Mouse (Mus musculus): Measurements from ENCODE around the gene Sh2d6.
"Not testable (repeated sequence)": the region's sequence is repeated elsewhere in the genome, so short reads cannot be mapped to it uniquely, and the experiment has no call there.

Gene Sh2d6

DNA sequence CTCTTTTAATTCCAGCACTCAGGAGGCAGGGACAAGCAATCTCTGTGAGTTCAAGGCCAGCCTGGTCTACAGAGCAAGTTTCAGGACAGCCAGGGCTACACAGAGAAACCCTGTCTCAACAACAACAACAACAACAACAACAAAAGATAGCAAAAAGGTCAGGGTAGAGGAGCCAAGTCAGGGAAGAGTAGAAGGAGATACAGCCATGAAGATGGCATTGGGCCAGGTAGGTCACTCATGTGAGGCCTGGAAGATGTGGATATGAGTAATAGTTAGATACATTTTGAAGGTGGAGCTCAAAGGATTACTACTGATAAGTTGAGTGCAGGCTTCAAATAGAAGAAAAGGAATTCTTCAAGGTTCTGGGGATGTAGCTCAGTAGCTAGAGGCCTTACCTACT is 18.2 kb downstream of the Sh2d6 start:
- no peak for DNase-seq (ENCODE audit: low spot score)

DNA sequence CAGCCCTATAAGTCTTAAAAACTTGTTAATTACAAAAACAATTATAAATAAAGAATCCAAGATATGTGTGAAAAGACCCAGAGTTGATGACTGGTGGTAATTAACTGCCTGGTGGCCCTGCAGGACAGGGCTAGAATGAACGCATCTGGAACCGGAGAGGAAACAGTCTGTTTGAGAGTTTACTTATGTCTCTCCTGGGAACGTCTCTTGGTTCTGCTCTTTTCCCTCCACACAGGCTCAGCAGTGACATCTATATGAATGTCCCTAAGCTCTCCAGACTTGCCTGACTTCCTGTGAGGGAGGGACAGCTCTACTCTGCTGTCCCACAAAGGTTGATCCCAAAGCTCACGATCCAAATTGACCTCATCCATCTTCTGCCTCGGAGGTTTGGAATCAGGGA is 22.6 kb downstream of the Sh2d6 start:
- DNase-seq (ENCODE audit: low spot score) = no peak

- DNase-seq (ENCODE audit: low spot score) = no peak
These were observed 28.6 kb downstream of the Sh2d6 start for GRCm38 (mm10) chr6:72492892-72493291.

DNA sequence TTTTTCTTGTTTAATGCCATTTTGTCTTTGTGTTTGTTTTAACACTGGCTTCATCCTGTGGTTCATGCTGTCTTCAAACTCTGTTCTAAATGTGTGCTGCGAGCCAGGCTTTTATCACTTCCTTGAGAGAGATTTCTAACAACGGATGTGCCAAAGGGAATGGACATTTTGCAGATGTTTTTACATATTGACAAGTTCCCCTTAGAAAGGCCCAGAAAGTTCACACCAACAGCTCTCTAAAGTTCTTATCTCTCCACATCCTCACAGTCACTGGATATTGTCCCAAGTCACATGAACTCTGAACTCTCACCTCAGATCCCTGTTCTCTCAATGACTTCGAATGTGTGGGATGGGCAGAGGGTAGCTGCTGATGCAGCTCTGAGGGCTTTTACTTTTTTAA is 30.4 kb downstream of the Sh2d6 start:
- DNase-seq (ENCODE audit: low spot score) = no peak

DNA sequence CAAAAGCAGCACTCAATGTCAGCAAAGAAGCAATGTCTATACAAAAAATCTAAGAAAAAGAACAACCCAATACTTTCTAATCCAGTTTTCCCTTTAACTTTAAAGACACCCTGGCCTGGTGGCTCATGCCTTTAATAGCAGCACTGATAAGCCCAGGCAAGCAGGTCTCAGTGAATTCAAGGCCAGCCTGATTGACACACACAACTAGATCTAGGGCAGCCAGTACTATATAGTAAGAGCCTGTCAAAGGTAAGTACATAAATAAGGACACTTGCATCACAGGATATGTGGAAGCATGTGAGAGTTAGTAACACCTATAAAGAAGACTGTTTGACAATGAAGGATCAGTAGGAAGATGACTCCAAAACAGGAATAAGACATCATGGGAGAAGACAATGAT is 32.0 kb downstream of the Sh2d6 start:
- no peak for DNase-seq (ENCODE audit: low spot score)

- peak; percentile 74 for DNase-seq (ENCODE audit: low spot score)
These were observed 32.7 kb downstream of the Sh2d6 start for GRCm38 (mm10) chr6:72488850-72489249.

- no peak for DNase-seq (ENCODE audit: low spot score)
These were observed 34.2 kb downstream of the Sh2d6 start for GRCm38 (mm10) chr6:72487282-72487681.

DNA sequence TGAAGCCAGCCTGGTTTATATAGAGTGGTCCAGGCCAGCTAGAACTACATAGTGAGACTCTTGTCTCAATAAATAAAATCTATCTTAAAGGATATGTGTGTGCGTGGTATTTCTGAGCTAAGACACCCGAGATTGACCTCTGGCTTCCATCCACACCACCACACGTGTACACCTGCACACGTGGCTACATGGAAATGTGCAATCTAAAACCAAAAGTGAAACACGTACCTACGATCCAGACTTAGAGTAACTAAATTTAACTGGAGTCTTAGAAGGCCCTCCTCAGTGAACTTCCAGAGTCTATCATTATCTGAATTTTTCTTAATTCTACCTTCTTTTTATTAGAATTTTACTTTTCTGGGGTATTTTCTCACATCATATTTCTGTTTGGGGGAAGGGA is 35.2 kb downstream of the Sh2d6 start:
- DNase-seq (ENCODE audit: low spot score) = no peak

DNA sequence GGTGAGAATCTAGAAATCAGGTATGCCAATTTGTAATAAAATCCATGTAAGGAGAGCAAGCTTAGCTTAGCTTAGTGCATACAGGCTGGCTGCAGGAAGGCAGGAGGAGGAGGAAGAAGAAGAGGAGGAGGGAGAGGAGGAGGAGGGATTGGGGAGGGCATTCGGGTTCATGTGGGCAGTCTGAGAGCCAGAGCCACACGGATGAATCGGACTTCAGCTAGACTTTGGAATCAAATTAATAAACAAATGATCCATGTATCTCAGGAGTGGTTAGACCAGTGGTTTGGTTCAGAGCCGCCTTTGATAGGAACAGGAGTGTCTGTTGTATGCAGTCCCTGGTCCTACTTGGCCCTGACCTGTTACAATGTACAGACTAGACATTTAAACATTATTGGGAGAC is 36.6 kb downstream of the Sh2d6 start:
- no peak for DNase-seq (ENCODE audit: low spot score)

DNA sequence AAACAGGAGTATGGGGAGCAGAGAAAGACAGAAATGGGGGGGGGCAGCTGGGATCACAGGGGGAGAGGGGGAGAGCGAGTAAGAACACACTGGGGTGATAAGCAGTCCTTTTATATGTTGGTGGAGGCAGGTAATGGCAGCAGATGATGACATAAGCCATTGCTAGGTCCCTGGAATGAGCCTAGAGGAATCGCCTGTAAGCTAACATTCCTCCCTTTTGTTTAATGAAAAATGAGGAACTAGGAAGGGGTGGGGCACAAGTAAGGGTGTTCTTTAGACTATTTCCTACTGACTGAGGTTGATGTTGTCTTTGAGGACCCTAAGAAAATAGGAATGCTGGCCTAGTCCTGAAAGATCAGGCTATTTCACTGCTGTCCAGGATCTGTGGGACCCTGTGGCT is 39.4 kb downstream of the Sh2d6 start:
- DNase-seq (ENCODE audit: low spot score) = no peak

GRCm38 (mm10) chr6:72480422-72480702 is 41.1 kb downstream of the Sh2d6 start:
- DNase-seq (ENCODE audit: low spot score) = no peak

- DNase-seq (ENCODE audit: low spot score) = no peak
These were observed 41.7 kb downstream of the Sh2d6 start for GRCm38 (mm10) chr6:72479645-72480421.

- DNase-seq (ENCODE audit: low spot score) = not testable (repeated sequence)
These were observed 42.8 kb downstream of the Sh2d6 start for GRCm38 (mm10) chr6:72478691-72479090.

DNA sequence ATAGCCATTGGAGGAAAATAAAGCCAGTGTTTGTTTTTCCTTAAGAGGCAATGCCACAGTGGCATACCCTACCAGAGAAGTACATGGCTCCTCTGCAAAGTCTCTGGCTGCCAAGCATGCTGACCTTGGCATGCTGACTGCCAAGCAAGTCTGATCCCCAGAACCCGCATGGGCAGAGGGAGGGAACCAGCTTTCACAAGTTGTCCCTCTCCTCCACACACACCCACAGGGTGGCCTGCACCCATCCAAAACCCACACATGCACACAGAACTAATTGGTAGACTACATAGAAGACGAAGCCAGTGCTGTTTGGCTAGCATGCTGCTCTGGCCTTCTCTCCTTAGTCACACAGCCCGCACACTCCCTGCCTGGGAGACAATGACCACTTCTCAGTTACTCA is 43.9 kb downstream of the Sh2d6 start:
- peak; percentile 83 for DNase-seq (ENCODE audit: low spot score)

- no peak for DNase-seq (ENCODE audit: low spot score)
These were observed 44.7 kb downstream of the Sh2d6 start for GRCm38 (mm10) chr6:72476836-72477235.

- DNase-seq (ENCODE audit: low spot score) = peak; percentile 79
These were observed 46.1 kb downstream of the Sh2d6 start for GRCm38 (mm10) chr6:72475221-72475985.

- peak; percentile 99 for DNase-seq (ENCODE audit: low spot score)
These were observed 48.1 kb downstream of the Sh2d6 start for GRCm38 (mm10) chr6:72473264-72474041.

GRCm38 (mm10) chr6:72466171-72466570 is 55.3 kb downstream of the Sh2d6 start:
- no peak for DNase-seq (ENCODE audit: low spot score)

DNA sequence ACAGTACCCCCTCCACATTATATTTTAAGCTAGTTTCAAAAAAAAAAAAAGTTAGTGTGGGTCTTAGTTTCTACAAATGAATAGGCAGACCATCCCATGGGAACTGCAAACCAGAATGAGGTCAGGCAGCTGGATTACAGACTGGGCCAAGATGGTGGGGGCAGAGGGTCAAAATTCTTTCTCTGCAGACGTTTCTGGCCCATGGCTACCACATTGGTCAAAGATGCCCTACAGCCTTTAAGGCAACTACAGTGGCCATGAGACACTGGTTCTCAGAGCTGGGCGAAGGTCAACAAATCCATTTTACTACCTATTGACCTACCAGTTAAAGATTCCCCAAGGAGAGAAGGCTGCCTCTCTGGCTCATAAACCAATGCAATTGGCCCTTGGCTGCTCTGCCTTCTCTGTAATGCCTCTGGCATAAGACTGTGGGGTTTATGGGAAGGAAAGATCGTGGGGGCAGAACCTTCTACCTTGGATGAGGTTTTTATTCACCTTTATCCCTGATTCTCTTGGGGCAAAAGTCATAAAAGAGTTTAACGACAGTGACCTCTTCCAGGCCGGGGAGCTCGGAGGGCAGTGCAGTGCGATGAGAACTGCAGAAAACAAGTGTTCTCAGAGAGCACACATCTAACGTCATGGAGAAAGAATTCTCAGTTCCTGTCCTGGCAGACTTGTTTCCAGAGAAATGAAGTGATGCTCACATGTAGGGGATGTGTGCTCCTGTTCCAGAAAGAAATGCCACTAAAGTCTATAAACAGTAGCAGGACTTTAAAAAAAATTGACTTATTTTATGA is 55.9 kb downstream of the Sh2d6 start:
- no peak for DNase-seq (ENCODE audit: low spot score)
